Mouse (Mus musculus) 416B (cell line): ENCODE measurements around the gene Map4k2.

Source experiments
- DNase-seq: peaks from one replicate; pipeline ENCODE4 v3.0.0; 2011; ENCODE audit warnings: low read depth

The Map4k2 gene

GRCm38 (mm10) chr19:6377327-6378040 is 36.5 kb downstream of the Map4k2 start:
- DNase-seq, result no peak

GRCm38 (mm10) chr19:6380411-6381166 is 39.7 kb downstream of the Map4k2 start:
- no peak for DNase-seq

GRCm38 (mm10) chr19:6381238-6381637 is 40.3 kb downstream of the Map4k2 start:
- DNase-seq, result no peak

- peak; percentile 24 for DNase-seq
These were observed 41.5 kb downstream of the Map4k2 start for GRCm38 (mm10) chr19:6382323-6382924.

GRCm38 (mm10) chr19:6383470-6383869 is 42.5 kb downstream of the Map4k2 start:
- no peak for DNase-seq

GRCm38 (mm10) chr19:6384128-6384527 is 43.2 kb downstream of the Map4k2 start, which contains the start of gene Pygm:
TSS of gene Pygm (plus strand) at chr19:6384399.
- DNase-seq, result no peak

- peak; percentile 27 for DNase-seq
These were observed 44.0 kb downstream of the Map4k2 start for GRCm38 (mm10) chr19:6384954-6385353.

- no peak for DNase-seq
These were observed 44.5 kb downstream of the Map4k2 start for GRCm38 (mm10) chr19:6385419-6385818.

GRCm38 (mm10) chr19:6385821-6386220 is 44.9 kb downstream of the Map4k2 start:
- no peak for DNase-seq

- no peak for DNase-seq
These were observed 45.3 kb downstream of the Map4k2 start for GRCm38 (mm10) chr19:6386234-6386633.

- no peak for DNase-seq
These were observed 47.1 kb downstream of the Map4k2 start for GRCm38 (mm10) chr19:6388006-6388405.

- no peak for DNase-seq
These were observed 48.9 kb downstream of the Map4k2 start for GRCm38 (mm10) chr19:6389803-6390202.

GRCm38 (mm10) chr19:6390251-6390650 is 49.3 kb downstream of the Map4k2 start:
- no peak for DNase-seq

GRCm38 (mm10) chr19:6392743-6393393 is 51.9 kb downstream of the Map4k2 start:
- DNase-seq, result peak; percentile 90

- DNase-seq, result no peak
These were observed 52.7 kb downstream of the Map4k2 start for GRCm38 (mm10) chr19:6393637-6394036.

GRCm38 (mm10) chr19:6396237-6396636 is 55.3 kb downstream of the Map4k2 start:
- no peak for DNase-seq

GRCm38 (mm10) chr19:6397582-6398249 is 56.8 kb downstream of the Map4k2 start:
- no peak for DNase-seq

GRCm38 (mm10) chr19:6398447-6399284 is 57.7 kb downstream of the Map4k2 start:
- peak; percentile 86 for DNase-seq

GRCm38 (mm10) chr19:6399285-6400095 is 58.6 kb downstream of the Map4k2 start, which contains the start of gene Rasgrp2:
TSS of gene Rasgrp2 (plus strand) at chr19:6399340.
- DNase-seq, result peak; percentile 71
